Mouse (Mus musculus) midbrain, embryonic 13.5 days (tissue): Measurements from ENCODE around the gene Pomt2. TPM values are rescaled to one million over a fixed set of nuclear protein-coding genes. Genes with fewer than 3 reads are reported as not detected.

Experiments used
- ATAC-seq: fragments of 200-750 bp; cut with Nextera tagmentation; 2 replicates; pipeline ENCODE4 v1.8.0; 2017; ENCODE audit warnings: mild to moderate bottlenecking, moderate TSS enrichment, moderate library complexity
- H3K27ac ChIP-seq: fragments of 300-500 bp; sonication (generic); 2 replicates; pipeline ENCODE4 v1.5.1; 2015; ENCODE audit warnings: inconsistent platforms, mild to moderate bottlenecking, moderate library complexity
- H3K27me3 ChIP-seq: fragments of 300-500 bp; sonication (generic); 2 replicates; pipeline ENCODE4 v1.6.1; 2015; ENCODE audit warnings: mild to moderate bottlenecking, inconsistent platforms
- H3K36me3 ChIP-seq: fragments of 300-500 bp; sonication (generic); 2 replicates; pipeline ENCODE4 v1.6.1; 2015; ENCODE audit warnings: mild to moderate bottlenecking, inconsistent platforms
- H3K4me1 ChIP-seq: fragments of 300-500 bp; sonication (generic); replicated peaks from 2 replicates; pipeline ENCODE4 v1.6.1; 2015; ENCODE audit warnings: inconsistent platforms
- H3K4me2 ChIP-seq: fragments of 300-500 bp; sonication (generic); replicated peaks from 2 replicates; pipeline ENCODE4 v1.6.1; 2015; ENCODE audit warnings: moderate library complexity, mild to moderate bottlenecking, inconsistent platforms
- H3K4me3 ChIP-seq: fragments of 300-500 bp; sonication (generic); replicated peaks from 2 replicates; pipeline ENCODE4 v1.5.1; 2015; ENCODE audit warnings: mild to moderate bottlenecking, inconsistent platforms
- H3K9ac ChIP-seq: fragments of 300-500 bp; sonication (generic); replicated peaks from 2 replicates; pipeline ENCODE4 v1.6.1; 2015; ENCODE audit warnings: mild to moderate bottlenecking, inconsistent platforms
- H3K9me3 ChIP-seq: fragments of 300-500 bp; sonication (generic); 2 replicates; pipeline ENCODE4 v1.6.1; 2016; ENCODE audit warnings: mild to moderate bottlenecking, inconsistent platforms
- WGBS: fragments of 180-500 bp; shearing (Covaris S2); methylation state at CpG from one replicate; pipeline ENCODE4 v1.1.7; 2015; 5-methylcytosine and 5-hydroxymethylcytosine counted together
- polyA plus RNA-seq: library from polyadenylated mRNA; unstranded; fragments of >200 nt; fragmentation: Nextera tagmentation; extraction: Ambion mirVana; gene quantifications from 2 replicates; pipeline ENCODE4 v1.2.1, GENCODE M21; 2015

Gene Pomt2
- polyA plus RNA-seq, 1 experiment from 2014 or later = 14.3 TPM

DNA sequence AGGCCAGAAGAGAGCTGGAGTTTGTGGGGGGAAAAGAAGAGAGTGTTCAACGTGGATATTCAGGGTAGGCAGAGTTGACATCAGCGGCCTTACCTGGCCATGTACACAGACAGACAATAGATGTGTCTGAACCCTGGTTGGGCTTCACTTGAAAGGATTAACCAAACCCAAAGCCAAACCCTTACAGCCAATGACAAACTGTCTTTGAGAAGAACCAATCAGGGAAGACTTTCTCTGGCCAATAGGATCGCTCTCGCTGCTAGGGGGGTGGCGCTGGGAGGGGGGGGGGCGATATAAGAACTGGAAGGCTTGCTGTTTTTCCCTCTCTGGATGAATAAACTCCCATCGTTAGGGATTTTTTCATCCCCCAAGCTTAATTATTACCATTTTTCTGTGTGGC lies 60.5 kb downstream of the Pomt2 start:
- no peaks in the 10 kb centered on the region for H3K27me3 ChIP-seq
- no peaks in the 10 kb centered on the region for H3K9me3 ChIP-seq
- peaks cover 12% of the 10 kb centered on the region; the same call in 1 of the 2 replicates for H3K36me3 ChIP-seq
- H3K4me1 ChIP-seq = no peaks in the 10 kb centered on the region
- H3K9ac ChIP-seq = no peak overlapping the region
- no peak overlapping the region for H3K4me2 ChIP-seq
- H3K27ac ChIP-seq = no peak overlapping the region
- no peak overlapping the region for H3K4me3 ChIP-seq
- WGBS = 55% methylated on average over 7 of the region's 7 CpGs
- no peak for ATAC-seq

DNA sequence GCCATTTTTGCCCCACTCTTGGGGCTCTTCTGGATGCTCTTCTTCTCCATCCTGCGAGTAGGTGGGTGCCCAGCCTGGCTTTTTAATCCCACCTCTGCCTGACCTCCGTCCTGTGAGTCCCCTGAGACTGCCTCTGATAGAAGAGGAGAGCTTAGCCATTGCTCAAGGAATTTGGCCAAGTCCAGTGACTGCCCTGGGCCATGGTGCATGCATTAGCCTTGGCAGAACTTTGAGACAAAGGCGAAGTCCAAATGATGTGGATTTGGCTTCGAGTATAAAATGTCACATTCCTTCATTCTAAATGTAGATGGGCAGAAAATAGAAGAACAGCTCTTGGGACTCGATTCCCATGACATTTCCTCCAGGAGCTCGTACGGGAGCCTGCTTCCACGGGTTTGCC lies 65.0 kb downstream of the Pomt2 start:
- Histone ChIP-seq H3K4me2 (no peak overlapping the region), H3K9ac (no peak overlapping the region), H3K9me3 (no peaks in the 10 kb centered on the region), H3K27ac (no peak overlapping the region), H3K4me3 (no peak overlapping the region), H3K36me3 (peaks cover 8% of the 10 kb centered on the region; the same call in 1 of the 2 replicates), H3K27me3 (no peaks in the 10 kb centered on the region), H3K4me1 (no peaks in the 10 kb centered on the region)
- no peak for ATAC-seq
- WGBS = 80% methylated on average over 8 of the region's 8 CpGs

DNA sequence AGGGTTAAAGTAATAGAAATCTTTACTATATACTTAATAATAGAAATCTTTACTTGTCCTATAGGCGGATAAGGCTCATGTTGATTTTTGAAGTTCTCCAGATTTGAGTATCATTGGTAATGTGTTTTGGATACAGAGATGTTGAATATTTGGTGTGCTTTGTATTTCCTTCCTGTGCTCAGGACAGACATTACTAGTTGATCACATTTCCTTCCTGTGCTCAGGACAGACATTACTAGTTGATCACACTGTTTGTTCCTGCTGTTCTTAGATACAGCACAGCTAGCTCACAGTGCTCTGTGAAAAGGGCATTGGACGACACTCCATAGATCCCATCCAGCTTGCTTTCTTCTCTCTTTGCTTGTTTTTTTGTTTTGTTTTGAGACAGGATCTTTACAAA lies 71.2 kb downstream of the Pomt2 start:
- Histone ChIP-seq H3K9ac (no peak overlapping the region), H3K27ac (no peak overlapping the region), H3K4me1 (no peaks in the 10 kb centered on the region), H3K9me3 (no peaks in the 10 kb centered on the region), H3K4me3 (no peak overlapping the region), H3K36me3 (peaks cover 35% of the 10 kb centered on the region), H3K27me3 (no peaks in the 10 kb centered on the region), H3K4me2 (no peak overlapping the region)
- 92% methylated on average over 2 of the region's 2 CpGs for WGBS
- no peak for ATAC-seq

DNA sequence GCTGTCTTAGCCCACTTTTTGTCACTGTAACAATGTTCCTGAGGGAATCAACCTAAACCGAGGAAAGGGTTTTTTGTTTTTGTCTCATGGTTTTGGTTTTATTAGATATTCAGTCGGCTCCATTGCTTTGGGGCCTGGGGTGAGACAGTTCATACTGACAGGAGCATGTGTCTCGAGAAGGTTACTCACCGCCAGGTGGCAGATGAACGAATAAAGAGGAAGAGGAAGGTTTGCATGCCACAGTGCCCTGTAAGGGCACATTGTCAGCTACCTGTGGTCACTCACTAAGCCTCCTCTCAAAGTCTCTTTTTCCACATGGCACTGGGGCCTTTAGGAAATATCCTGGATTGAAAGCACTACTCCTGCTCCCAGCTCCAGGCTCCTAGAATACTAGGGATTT lies 77.2 kb downstream of the Pomt2 start:
- Histone ChIP-seq H3K4me1 (no peaks in the 10 kb centered on the region), H3K9me3 (no peaks in the 10 kb centered on the region), H3K4me2 (no peak overlapping the region), H3K27ac (no peak overlapping the region), H3K9ac (no peak overlapping the region), H3K4me3 (no peak overlapping the region), H3K27me3 (no peaks in the 10 kb centered on the region), H3K36me3 (peaks cover 20% of the 10 kb centered on the region)
- no peak for ATAC-seq
- 73% methylated on average over 5 of the region's 5 CpGs for WGBS

DNA sequence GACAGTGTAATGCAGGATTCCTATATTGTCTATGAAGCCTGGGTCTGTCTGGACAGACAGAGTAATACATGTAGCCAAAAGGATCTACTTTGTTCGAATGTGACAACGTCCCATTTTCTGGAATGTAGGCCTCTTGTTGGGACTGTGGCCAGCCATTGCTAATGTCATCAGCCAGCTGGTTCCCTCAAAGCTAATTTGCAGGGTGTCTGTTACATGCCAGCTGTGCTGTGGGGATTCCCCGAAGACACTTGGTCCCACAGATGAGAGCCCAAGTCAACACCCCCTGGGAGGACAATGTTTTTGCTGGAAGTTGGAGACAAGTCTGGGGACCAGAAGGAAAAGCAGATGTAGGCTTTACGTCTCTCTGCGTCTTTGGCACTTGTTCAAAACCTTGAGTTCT lies 81.3 kb downstream of the Pomt2 start:
- 93% methylated on average over 5 of the region's 5 CpGs for WGBS
- no peak for ATAC-seq
- Histone ChIP-seq H3K27me3 (0 out of 2 replicates have a peak, but pooled peaks cover 4% of the 10 kb centered on the region), H3K9me3 (no peaks in the 10 kb centered on the region), H3K4me2 (no peak overlapping the region), H3K27ac (no peak overlapping the region), H3K36me3 (no peaks in the 10 kb centered on the region), H3K4me3 (no peak overlapping the region), H3K4me1 (no peaks in the 10 kb centered on the region), H3K9ac (no peak overlapping the region)

DNA sequence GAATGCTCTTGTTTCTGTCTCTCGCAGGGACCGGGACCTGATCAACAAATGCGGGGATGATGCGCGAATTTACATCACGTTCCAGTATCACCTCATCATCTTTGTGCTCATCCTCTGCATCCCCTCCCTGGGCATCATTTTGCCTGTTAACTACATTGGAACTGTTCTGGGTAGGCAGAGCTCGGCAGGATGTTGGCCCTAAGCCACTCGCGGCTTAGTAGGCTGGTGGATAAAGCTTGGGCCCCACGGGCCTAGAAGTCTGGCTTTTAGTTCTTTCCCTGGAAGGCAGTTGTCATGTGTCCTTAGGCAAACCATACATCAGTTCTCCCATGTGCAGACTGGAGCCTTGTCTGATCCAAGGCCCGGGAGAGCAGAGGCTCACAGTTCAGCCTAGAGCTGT lies 82.3 kb downstream of the Pomt2 start:
- H3K36me3 ChIP-seq = no peaks in the 10 kb centered on the region
- no peak overlapping the region for H3K4me3 ChIP-seq
- H3K4me2 ChIP-seq = no peak overlapping the region
- no peak for ATAC-seq
- H3K9ac ChIP-seq = no peak overlapping the region
- H3K9me3 ChIP-seq = no peaks in the 10 kb centered on the region
- no peaks in the 10 kb centered on the region for H3K4me1 ChIP-seq
- WGBS = 86% methylated on average over 11 of the region's 11 CpGs
- 0 out of 2 replicates have a peak, but pooled peaks cover 5% of the 10 kb centered on the region for H3K27me3 ChIP-seq
- no peak overlapping the region for H3K27ac ChIP-seq

DNA sequence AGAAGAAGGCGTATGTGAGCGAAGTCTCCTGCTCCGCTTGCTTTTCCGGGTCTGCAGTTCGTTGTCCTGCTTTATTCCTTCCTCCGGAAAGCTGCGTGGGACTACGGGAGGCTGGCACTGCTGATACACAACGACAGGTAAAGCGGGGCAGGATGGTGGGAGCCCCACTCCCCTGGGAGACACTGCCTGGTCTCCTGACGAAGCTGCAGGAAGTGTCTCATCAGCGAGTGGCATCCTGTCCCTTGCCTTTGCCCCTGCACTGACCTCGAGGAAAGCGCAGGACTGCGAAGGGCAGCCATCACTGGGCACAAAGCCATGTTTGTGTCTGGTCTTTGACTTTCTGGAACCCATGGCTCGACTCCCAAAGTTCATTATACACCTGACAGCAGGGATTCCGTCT lies 90.7 kb downstream of the Pomt2 start:
- Histone ChIP-seq H3K4me3 (no peak overlapping the region), H3K36me3 (no peaks in the 10 kb centered on the region; the same call in 1 of the 2 replicates), H3K27me3 (peaks cover 30% of the 10 kb centered on the region), H3K4me2 (no peak overlapping the region), H3K9ac (no peak overlapping the region), H3K4me1 (no peaks in the 10 kb centered on the region), H3K27ac (no peak overlapping the region), H3K9me3 (no peaks in the 10 kb centered on the region)
- no peak for ATAC-seq
- WGBS = 75% methylated on average over 17 of the region's 17 CpGs

Other genes with a start within 250 kb of the Pomt2 start
- gene Cipc, start 200.9 kb downstream of the Pomt2 start, polyA plus RNA-seq = 49.8 and 51.2 TPM in 2 replicates
- 6.0 and 7.1 TPM in 2 replicates for gene Zdhhc22, start 157.5 kb downstream of the Pomt2 start, polyA plus RNA-seq
- 3.7 and 4.3 TPM in 2 replicates for gene Tmem63c, start 126.6 kb downstream of the Pomt2 start, polyA plus RNA-seq
- gene Ngb, start 45.4 kb downstream of the Pomt2 start, polyA plus RNA-seq = 1.3 and 1.6 TPM in 2 replicates
- 29.9 and 32.5 TPM in 2 replicates for gene Gstz1, start 803 bp downstream of the Pomt2 start, polyA plus RNA-seq
- 1.5 and 1.9 TPM in 2 replicates for gene Samd15, start 51.8 kb upstream of the Pomt2 start, polyA plus RNA-seq
- gene Tmed8, start 52.5 kb upstream of the Pomt2 start, polyA plus RNA-seq = 4.3 and 4.6 TPM in 2 replicates
- 1.4 and 1.7 TPM in 2 replicates for gene Noxred1, start 90.8 kb upstream of the Pomt2 start, polyA plus RNA-seq
- gene Vipas39, start 118.3 kb upstream of the Pomt2 start, polyA plus RNA-seq = 67.3 and 69.3 TPM in 2 replicates
- 207 and 209 TPM in 2 replicates for gene Ahsa1, start 118.5 kb upstream of the Pomt2 start, polyA plus RNA-seq
- 0.79 and 0.93 TPM in 2 replicates for gene Ism2, start 151.7 kb upstream of the Pomt2 start, polyA plus RNA-seq
- 55.5 and 59.9 TPM in 2 replicates for gene Sptlc2, start 240.4 kb upstream of the Pomt2 start, polyA plus RNA-seq